Mouse (Mus musculus): ENCODE data around the gene Eefsec.
A peak's percentile ranks its signal among the peaks of the same experiment; 100 is the strongest.

Gene Eefsec

DNA sequence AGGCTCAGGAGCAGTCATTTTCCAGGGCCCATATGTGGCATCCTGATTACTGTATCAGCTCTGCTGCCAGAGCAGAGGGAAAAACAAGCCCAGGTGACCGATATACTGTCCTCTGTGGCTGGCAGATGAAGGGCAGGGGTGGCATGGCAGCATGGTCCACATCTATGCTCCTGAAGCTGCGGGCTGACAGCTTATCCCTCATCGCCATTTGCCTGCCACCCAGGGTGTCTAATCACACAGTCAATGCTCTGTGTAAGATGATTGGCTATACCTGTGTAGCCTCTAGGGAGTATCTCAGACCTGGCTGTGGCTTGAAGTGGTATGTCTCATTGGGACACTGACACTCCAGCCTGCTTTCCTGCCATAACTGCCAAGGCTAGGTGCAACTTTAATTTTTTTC, 180.3 kb downstream of the Eefsec start:
- DNase-seq (ENCODE audit: low spot score in 2 of 2) = no peak

DNA sequence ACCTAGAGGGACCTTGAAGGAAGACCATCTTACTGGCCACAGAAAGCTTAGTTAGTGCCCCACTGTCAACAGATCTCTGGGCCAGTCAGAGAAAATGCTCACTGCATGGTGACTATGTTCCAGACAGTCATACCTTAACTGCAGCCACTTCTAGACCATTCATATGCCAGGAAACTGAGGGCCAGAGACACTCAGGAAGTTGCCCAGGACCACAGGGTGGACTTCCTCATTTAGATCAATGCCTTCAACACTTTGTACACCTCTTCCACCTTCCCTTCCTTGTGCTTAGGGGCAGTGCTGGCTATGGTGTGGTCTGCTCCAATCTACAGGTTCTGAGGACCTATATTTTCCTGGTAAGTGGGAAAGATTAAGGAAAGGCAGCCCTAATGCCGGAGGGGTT, 181.0 kb downstream of the Eefsec start:
- DNase-seq (ENCODE audit: low spot score in 2 of 2) = no peak

DNA sequence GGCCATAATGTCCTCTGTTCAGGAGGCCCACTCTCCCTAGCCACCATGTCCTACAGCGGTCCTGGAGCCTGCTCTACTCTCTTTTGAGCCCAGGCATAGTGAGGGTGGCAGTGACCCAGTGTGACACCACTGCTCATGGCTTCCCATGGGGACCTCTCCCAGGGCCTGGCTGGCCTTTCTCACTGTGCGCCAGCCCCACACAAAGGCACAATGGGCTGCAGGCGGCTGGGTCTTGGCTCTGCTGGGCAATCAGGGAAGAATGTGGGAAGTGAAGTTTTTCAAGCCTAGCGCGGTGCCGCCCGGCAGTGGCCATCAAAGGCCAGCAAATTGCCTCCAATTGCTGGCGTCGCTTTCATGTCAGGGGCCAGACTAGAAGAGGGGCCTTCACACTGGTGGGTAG, 184.2 kb downstream of the Eefsec start:
- no peak for DNase-seq (ENCODE audit: low spot score in 2 of 2)

- DNase-seq (ENCODE audit: low spot score in 2 of 2) = no peak
Observed at GRCm38 (mm10) chr6:88260645-88261044, 185.7 kb downstream of the Eefsec start.

DNA sequence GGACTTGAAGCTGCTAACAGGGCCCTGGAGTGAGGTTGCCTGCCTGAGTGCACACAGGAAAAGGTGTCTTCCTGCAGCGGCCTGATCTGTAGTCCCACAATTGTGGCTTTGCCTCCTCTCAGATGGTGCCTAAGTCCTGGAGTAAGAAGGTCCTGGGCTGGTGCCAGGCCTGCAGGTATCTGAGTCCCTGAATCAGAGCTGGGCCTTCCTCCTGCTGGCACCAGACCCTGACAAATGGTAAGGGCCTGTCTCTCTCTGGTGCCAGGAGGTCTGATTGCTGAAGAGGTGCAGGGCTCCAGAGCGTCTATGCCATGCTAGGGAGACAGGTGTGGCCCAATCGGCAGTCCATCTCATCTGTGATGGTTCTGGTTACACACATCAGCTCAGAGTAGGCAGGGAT, 186.7 kb downstream of the Eefsec start:
- no peak for DNase-seq (ENCODE audit: low spot score in 2 of 2)

DNA sequence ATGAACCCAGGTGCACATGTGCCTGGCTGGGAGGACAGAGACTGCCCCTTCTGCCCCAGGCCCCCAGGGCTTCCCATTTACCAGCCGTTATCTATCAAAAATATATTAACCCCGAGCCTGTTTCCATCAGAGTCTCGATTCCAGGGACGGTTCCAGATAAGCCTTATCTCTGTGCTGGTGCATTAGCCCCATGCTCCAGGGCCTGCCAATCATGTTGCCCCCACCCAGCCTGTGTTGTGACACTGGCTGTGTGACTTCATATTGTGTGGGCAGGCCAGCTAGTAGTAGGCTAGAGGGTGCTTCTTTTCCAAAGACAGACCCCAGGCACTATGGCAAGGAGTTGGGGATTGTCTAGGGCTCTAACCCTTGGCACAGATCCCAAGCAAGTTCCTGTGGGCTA, 190.9 kb downstream of the Eefsec start:
- DNase-seq (ENCODE audit: low spot score in 2 of 2) = no peak

GRCm38 (mm10) chr6:88254082-88254481, 192.3 kb downstream of the Eefsec start:
- DNase-seq (ENCODE audit: low spot score in 2 of 2) = no peak

DNA sequence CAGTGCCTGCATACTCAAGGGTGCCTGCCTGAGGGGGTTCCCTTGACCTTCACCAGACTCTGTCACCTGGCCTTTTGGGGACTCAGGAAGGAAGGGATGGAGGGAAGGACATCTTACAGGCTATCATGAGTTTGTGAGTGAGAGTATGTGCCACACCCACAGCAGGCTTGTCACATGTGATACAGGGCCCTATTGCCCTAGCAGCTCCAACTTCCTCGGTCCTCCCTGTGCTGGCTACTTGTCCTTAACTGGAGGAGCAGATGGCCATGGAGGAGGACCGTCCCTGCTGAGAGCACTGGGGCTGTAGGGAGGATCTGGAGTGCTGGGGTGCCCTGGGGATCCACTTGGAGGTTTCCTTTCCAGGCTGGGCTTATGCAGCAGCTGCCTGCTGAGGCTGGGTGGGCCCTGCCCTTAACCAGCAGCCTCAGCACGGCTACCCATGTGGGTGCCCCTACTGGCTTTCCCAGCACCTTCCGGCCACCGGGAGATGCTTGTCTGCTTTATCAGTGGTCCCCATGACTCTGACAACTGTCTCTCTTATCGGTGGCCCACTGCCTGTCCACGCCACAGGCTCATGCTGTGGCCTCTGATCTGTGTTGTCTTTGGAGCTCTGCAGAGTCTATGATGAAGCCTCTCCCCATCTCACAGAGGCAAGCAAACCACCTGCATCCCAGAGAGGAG, 194.4 kb downstream of the Eefsec start:
- DNase-seq (ENCODE audit: low spot score in 2 of 2) = no peak

DNA sequence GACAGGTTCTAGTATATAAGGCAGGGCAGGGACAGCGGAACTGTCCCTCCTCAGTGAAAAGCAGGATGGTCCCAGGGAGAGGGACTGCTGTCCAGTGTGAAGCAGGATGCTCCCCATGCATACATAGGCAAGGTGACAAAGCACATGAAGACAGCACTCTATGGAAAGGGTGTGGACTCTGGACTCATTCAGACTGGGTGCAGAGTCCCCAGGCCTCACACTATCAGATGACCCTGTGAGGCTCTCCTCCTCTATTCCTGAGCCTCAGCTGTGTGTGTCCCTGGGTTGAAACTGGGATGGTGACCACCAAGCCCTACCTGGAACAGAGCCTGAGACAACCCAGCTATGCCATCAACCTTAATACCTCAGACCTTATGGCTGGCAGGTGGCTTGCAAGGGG, 194.9 kb downstream of the Eefsec start:
- DNase-seq (ENCODE audit: low spot score in 2 of 2) = no peak

DNA sequence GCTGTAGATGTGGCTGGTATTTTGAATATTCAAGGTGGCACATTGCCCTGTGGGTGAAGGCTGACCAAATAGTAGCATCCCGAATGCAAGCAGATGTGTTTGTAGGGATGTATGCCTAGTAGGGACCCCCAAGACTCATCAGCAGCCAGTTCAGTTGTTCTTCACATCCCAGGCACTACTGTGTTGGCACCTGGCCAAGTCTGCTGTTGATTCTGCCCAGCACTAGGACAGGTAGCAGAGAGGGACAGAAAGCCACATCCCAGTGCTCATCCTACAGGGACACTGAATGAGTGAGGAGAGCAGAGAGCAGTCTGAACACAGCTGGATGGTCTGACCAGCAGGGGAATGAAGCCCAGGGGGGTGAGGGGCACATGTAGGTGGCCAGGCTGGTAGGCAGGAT, 197.1 kb downstream of the Eefsec start:
- no peak for DNase-seq (ENCODE audit: low spot score in 2 of 2)

- DNase-seq (ENCODE audit: low spot score in 2 of 2) = peak; percentile 30 to 44
Observed at GRCm38 (mm10) chr6:88242604-88243003, 203.7 kb downstream of the Eefsec start.

GRCm38 (mm10) chr6:88236513-88236912, 209.8 kb downstream of the Eefsec start:
- DNase-seq (ENCODE audit: low spot score in 2 of 2) = no peak

- DNase-seq (ENCODE audit: low spot score in 2 of 2) = no peak
Observed at GRCm38 (mm10) chr6:88235983-88236382, 210.4 kb downstream of the Eefsec start.

DNA sequence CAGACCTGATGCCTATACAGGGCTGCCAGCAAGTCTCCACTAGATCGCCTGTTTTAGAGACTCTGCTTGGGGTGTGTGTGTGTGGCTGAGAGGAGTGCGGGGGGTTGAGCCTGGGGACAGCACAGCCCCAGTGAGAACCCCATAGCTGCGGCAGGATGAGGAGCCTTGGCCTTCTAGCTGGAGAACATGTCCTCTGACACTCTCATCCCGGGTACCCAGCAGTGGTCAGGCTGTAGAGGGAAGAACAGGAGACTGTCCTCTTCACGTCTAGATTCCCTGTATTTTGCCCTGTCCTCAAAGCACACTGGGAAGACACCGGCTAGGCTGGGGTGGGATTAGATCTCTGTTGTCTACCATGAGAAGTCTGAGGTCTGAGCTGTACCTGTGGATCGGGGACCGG, 210.9 kb downstream of the Eefsec start:
- no peak for DNase-seq (ENCODE audit: low spot score in 2 of 2)

DNA sequence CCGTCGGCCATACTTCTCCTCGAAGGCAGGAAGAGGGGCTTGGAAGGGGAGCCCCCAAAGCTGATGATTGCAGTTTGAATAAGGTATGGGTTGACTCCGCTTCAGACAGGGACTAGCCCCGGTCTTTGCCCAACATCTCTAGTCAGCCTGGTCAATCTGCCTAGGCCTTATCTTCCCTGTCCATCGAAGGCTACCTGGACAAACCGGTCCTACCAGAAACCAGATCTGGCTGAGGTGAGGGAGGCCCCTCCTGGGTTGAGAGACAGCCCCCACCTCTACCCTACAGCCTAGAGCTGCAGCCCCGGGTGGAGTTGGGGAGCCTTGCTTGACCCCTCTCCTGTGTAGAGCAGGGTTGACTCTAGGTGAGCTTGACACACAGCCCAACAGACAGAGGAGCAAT, 212.3 kb downstream of the Eefsec start:
- no peak for DNase-seq (ENCODE audit: low spot score in 2 of 2)

GRCm38 (mm10) chr6:88232221-88232620, 214.1 kb downstream of the Eefsec start:
- DNase-seq (ENCODE audit: low spot score in 2 of 2) = no peak

- DNase-seq (ENCODE audit: low spot score in 2 of 2) = no peak
Observed at GRCm38 (mm10) chr6:88231821-88232220, 214.5 kb downstream of the Eefsec start.

- DNase-seq (ENCODE audit: low spot score in 2 of 2) = no peak
Observed at GRCm38 (mm10) chr6:88229221-88229620, 217.1 kb downstream of the Eefsec start.

DNA sequence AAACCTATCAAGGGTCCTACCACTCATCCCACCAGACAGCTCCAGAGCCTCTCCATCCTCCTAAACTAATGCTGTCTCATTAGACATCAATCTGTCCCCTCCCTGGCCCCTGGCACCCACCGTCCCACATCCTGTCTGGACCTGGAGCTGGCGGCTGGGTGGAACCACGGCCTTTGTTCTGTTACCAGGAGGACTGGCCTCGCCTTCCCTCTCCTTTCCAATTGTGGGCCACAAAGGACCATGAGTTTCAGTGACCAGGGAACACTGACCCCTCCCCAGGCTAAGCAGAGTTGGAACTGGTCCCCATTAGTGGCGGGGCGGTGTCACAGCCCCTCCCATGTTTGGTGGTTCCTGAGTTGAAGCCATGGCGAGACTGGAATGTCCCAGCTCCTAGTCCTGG, 218.8 kb downstream of the Eefsec start:
- peak in 1 of 2 experiments; percentile 33 for DNase-seq (ENCODE audit: low spot score in 2 of 2)

DNA sequence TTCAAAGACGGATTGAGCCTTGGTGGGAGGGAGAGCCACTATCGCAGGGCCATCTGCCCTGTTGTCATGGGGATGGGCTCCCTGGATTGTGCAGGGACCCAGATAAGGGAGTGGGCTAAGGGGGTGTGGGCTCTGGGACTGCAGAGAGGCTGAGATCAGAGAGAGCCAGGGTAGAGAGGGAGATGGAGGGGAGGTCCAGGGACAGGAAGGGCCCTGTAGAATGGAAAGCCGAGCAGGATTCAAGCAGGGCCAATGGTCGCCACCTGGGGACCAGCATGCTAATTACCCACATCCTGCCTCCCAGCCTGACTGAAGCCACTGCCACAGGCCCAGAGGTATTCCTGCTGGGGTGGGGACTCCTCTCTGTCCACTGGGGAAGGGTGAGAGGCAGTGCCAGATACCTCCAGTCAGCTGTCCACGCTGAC, 219.8 kb downstream of the Eefsec start:
- no peak for DNase-seq (ENCODE audit: low spot score in 2 of 2)

GRCm38 (mm10) chr6:88221968-88222367, 224.4 kb downstream of the Eefsec start, which contains the start of gene Dnajb8:
Gene Dnajb8 (plus strand): TSS chr6:88222268.
- DNase-seq (ENCODE audit: low spot score in 2 of 2) = no peak

GRCm38 (mm10) chr6:88219094-88219493, 227.2 kb downstream of the Eefsec start:
- DNase-seq (ENCODE audit: low spot score in 2 of 2) = no peak

- no peak for DNase-seq (ENCODE audit: low spot score in 2 of 2)
Observed at GRCm38 (mm10) chr6:88216199-88216598, 230.1 kb downstream of the Eefsec start.

GRCm38 (mm10) chr6:88215797-88216196, 230.5 kb downstream of the Eefsec start:
- no peak for DNase-seq (ENCODE audit: low spot score in 2 of 2)

Measured in heart, adult 9 months (tissue).